Mouse (Mus musculus) adrenal gland, postnatal 4 days (tissue): ENCODE measurements around the gene Nsun2. TPM values are rescaled to one million over a fixed set of nuclear protein-coding genes. Genes with fewer than 3 reads are reported as not detected.

Experiments
- DNase-seq, 2 experiments: peaks; one replicate each; pipeline ENCODE4 v3.0.0; 2021 to 2022; ENCODE audit warnings: low spot score in 2 of 2, mixed read lengths in 2 of 2
- total RNA-seq, 2 experiments: library from RNA; stranded (reverse); gene quantifications; 2 replicates each; pipeline ENCODE4 v1.2.3; 2021

Nsun2 gene
- total RNA-seq, 2 experiments from 2014 or later = 79.0 to 85.1 TPM

- no peak for DNase-seq
Observed at GRCm38 (mm10) chr13:69523444-69524157, 9.9 kb upstream of the Nsun2 start.

GRCm38 (mm10) chr13:69524158-69524530, 9.4 kb upstream of the Nsun2 start:
- DNase-seq = no peak

DNA sequence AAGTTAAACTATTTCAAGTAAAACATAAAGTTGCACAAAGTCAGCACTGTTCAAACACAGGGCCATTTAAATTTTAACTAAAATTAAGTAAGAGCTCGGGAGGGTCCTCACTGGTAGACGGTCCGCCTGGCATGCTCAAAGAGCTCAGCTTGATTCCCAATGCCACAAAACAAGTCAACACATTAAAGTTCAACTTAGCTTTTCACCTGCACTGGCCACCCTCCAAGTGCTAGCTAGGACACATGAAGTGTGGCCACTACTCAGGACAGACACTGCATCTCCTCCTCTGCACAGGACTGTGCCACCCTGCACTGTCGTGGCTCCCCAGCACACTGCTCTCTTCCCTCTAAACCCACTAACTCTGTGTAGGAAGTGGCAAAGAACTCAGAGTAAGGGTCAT, 7.7 kb upstream of the Nsun2 start:
- no peak for DNase-seq

DNA sequence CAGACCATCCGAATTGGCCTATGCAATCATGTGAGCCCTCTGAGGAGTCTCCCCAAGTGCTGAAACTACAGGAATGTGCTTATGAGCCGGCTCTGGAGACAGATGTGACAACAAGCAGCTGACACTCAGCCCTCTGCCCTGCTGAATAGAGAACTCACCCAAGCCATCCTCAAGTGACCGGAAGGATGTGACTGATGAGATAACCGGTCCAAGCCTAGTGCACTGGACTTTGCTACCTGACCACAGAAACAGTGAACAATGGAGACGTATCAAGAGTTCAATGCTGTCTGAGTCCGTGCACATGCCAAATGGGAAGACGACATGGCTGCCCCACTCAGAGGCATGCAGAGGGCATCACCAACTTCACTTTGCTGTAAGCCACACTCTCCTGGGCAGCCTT, 5.0 kb upstream of the Nsun2 start:
- DNase-seq = no peak

DNA sequence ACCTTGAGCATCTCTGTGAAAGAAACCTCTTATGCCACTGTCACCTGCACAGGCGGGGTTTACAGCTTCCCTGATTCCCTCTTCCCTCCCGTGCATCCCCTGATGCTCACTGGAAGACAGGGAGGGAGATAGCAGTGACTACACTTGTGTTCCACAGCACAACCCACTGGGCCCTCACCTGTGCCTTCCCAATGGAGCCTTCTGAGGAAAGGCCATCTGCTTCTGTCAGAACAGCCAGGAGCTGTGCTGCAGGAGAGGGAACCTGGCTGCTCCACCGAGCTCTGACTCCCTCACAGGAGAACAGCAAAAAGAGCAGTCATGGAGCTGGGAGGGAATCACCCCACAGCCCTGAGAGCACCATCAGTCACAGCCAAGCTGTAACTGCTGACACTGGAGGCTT, 3.4 kb upstream of the Nsun2 start:
- no peak for DNase-seq

DNA sequence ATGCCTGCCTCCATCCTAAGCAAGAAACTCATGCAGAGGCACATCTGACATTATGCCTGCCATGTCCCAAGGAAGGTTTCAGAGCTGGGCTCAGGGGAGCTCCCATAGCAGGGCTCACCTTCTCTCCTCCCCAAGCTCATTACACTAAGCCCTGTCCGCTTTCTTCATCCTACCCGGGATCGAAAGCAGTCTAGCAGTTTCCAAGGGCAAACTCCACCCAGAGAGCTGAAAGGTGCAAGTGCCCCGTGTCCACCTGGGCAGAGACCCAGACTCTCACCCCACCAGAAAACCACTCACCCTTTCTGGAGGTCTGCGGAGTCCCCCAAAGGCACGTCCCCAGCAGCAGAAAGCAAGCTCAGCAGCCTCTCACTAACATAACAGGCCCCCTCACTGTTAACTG, 2.6 kb upstream of the Nsun2 start:
- DNase-seq = no peak

- no peak for DNase-seq
Observed at GRCm38 (mm10) chr13:69531431-69531830, 2.1 kb upstream of the Nsun2 start.

DNA sequence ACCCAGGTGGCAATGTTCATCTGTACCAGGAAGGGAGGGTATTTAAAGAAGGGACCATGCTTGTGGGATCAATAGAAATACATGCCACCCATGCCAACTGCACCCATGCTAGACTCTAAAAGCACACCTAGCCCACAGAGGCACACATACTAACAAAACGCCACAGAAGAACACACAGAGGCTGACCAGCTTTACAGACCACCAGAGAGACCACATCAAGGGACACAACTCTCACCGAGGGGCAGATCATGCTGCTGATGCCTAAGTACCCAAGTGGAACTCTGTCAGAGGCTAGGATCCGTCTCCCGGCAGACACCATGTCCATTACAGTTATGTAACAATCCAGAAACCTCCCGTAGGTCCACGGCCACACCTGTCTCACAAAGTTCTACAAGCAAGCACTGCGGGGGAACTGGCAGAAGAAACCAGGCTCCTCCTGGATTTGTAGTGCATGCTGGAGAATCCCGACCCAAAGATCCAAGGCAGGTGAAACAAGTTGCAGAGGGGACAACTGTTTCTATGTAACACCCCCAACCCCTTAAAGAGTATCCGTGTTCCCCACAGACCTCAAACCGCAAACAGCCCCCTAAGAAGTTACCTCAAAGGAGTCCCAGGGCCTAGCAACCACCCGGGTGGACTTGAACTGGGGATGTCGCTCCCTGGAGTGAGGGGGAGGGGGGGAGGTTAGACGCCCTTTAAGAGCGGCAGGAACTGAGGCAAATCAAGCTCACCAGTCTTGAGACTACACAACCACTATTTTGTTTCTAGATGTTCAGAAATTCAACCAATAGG, 1.2 kb upstream of the Nsun2 start:
- DNase-seq = no peak

DNA sequence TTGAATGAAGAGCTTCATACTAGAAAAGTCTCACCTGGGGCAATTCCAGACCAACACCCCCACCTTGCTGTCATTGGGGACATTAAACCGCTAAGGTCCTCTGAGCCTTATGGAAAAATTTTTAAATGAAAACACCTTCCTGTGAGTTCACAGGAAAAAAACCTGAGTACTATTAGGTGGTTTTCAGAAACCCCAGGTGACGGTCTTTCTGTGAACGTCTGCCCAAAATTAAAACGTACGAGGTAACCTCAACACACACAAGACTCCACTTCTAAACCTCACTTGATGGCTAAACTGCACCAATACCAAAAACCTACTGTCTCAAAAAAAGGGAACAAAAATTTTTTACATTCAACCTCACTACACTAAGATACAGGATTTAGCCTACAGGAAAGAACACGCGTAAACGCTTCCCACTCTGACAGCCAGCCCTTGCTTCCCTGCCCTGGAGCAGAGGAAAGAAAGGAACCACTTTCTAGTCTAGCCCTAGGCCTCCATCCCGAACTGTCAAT, 597 bp upstream of the Nsun2 start:
- no peak for DNase-seq

DNA sequence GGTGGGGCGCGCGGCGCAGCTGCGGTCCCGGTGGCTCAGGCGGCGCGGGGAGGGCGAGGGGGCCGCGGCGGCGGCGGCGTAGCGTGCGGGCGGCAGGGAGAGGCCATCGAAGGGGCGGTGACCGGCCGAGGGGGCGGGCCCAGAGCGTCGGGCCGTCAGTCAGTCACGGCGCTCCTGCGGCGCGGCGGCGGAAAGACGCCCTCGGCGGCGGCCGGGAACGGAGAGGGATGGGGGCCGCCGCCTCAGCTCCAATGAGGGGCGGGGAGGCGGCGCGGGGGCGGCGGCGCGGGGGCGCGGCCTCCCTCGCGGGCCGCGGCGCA, 748 bp downstream of the Nsun2 start, which contains the start of gene Tent4a:
Tent4a (minus strand) TSS at position 284 of the 320 bp plus-strand sequence.
- no peak for DNase-seq

GRCm38 (mm10) chr13:69534654-69535551, 1.4 kb downstream of the Nsun2 start:
- peak; percentile 94 to 98 for DNase-seq

- no peak for DNase-seq
Observed at GRCm38 (mm10) chr13:69536021-69536420, 2.5 kb downstream of the Nsun2 start.

DNA sequence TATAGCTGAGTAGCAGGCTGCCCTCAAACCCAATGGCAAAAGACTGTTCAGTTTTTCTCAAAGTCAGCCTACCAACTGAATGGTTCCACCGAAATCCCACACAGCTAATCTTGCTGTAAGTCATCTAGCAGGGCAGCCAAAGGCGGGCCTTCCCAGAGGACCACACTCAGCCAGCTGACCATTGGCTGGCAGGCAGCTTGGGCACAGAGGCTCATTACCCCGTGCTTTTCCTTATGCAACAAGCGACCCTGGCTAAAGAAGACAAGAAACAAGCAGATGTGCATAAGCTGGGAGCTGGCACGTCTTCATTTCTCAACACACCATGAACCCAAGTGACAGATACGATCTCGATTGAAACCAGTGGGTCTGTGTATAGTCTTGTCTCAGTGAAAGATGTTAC, 3.8 kb downstream of the Nsun2 start:
- no peak for DNase-seq

GRCm38 (mm10) chr13:69538327-69538726, 4.8 kb downstream of the Nsun2 start:
- no peak for DNase-seq

DNA sequence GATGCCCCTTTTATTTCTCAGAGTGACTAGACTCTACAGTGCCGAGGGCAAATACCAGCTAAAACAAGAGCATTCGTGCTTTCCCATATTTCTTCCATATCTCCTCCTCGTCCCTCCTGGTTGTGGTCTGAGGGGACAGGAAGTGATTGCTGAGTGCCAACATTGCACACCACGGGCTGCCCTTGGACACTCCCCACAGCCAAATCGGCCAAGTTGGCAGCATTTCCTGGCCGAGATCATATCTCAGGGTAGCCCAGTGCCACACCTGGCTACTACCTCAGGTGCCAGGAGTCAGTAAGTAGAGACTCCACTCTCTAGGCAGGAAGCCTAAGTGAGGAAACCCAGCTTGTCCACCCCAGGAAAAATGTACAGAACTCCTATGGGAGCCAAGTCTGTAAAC, 7.7 kb downstream of the Nsun2 start:
- DNase-seq = no peak

DNA sequence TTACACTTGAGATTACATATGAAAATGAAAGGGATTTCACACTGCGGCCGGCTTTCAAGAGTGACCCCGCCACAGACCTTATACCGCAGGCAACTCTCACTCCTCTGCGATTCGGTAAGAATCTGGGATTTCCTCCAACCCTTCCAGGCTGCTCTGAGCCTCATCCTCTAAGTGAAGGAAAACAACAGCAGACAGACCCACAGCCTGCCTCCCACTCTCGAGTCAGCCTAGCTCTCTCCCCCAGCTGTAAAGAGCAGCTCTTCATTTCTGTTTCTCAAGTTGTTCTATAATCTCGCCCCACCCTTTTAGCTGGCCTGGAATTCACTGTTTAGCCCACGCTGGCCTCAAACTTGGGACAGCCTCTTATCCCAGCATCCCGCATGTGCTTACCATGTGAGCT, 8.2 kb downstream of the Nsun2 start:
- no peak for DNase-seq

- no peak for DNase-seq
Observed at GRCm38 (mm10) chr13:69542571-69543352, 9.2 kb downstream of the Nsun2 start.

GRCm38 (mm10) chr13:69543595-69543994, 10.0 kb downstream of the Nsun2 start:
- DNase-seq = no peak

GRCm38 (mm10) chr13:69545019-69545418, 11.5 kb downstream of the Nsun2 start:
- DNase-seq = no peak

GRCm38 (mm10) chr13:69547488-69548180, 14.1 kb downstream of the Nsun2 start:
- no peak for DNase-seq
